Mouse (Mus musculus) lung, postnatal 0 days (tissue): ENCODE data around the gene Fam81b.

Source experiments
- CTCF ChIP-seq: IDR thresholded peaks from 2 replicates; pipeline ENCODE4 v1.5.1; 2016; ENCODE audit warnings: antibody characterized with exemption, mild to moderate bottlenecking
- EP300 ChIP-seq: IDR thresholded peaks from 2 replicates; pipeline ENCODE4 v1.6.1; 2016; ENCODE audit warnings: antibody characterized with exemption, mild to moderate bottlenecking, control low read depth

DNA sequence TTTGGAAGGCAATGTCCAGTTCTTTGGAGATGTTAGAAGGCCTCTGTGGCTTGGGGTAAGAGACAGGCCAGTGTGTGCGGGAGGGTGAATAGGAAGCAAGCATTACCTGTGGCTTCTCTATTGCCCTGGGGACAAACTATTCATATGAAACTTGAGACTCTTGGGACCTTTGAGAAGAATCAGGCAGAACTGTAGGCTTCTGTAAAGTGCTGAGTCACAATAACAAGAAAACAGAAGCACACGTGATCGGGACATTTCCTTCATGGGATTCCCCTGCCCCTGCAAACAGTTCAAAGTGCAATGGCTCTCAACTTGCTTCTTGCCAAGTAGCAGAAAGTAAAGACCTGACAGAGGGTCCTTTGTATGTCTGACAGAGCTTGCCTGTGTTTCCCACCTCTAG, 48.5 kb downstream of the Fam81b start:
- TF ChIP-seq EP300 (no peak), CTCF (no peak)
